21 mouse cellular contexts compared by ENCODE assay signal in genomic region chr1:71672346-71672745, GRCm38 (mm10).
"Had no signal": no experiment of that assay in that cellular context is flagged by ENCODE, and none has a peak within 500 bp of the region (broad histone marks: within the 10 kb centered on the region; RNA-seq: fewer than 3 reads in every experiment).

No protein-coding gene starts in this region.

- ATAC-seq: hindbrain, embryonic 16.5 days; inflammation-experienced regulatory T-cells, adult 6 months; intestine, embryonic 15.5 days; intestine, postnatal 0 days; liver, postnatal 0 days had no signal

- DNase-seq: gastrocnemius, postnatal 14 days; gastrocnemius, postnatal 36 days; kidney, adult 18-20 months; kidney, adult 8-10 months; kidney, postnatal 10 days; kidney, postnatal 25 days; layer of hippocampus, adult 9-11 months; layer of hippocampus, postnatal 36 days; left cerebral cortex, postnatal 4 days; liver, embryonic 13.5 days; liver, postnatal 0 days had no signal

- H3K4me1 ChIP-seq: heart, embryonic 12.5 days; intestine, embryonic 15.5 days; liver, embryonic 13.5 days; liver, embryonic 15.5 days had no signal

- H3K27me3 ChIP-seq: heart, embryonic 12.5 days; intestine, embryonic 15.5 days; limb, embryonic 13.5 days; limb, embryonic 15.5 days; liver, embryonic 13.5 days; liver, embryonic 15.5 days had no signal

- H3K27ac ChIP-seq: heart, embryonic 10.5 days; hindbrain, embryonic 14.5 days; intestine, embryonic 15.5 days; limb, embryonic 13.5 days; limb, embryonic 15.5 days; liver, embryonic 13.5 days; liver, embryonic 15.5 days had no signal

- H3K9ac ChIP-seq: heart, embryonic 12.5 days; hindbrain, embryonic 14.5 days; intestine, embryonic 15.5 days; limb, embryonic 13.5 days; limb, embryonic 15.5 days; liver, embryonic 13.5 days; liver, embryonic 15.5 days; liver, postnatal 0 days had no signal

- H3K36me3 ChIP-seq: heart, embryonic 10.5 days; heart, embryonic 12.5 days; intestine, embryonic 15.5 days; limb, embryonic 13.5 days; limb, embryonic 15.5 days; liver, embryonic 13.5 days; liver, embryonic 15.5 days had no signal

- H3K4me3 ChIP-seq: heart, embryonic 10.5 days; heart, embryonic 12.5 days; intestine, embryonic 15.5 days; limb, embryonic 13.5 days; limb, embryonic 15.5 days; liver, embryonic 13.5 days; liver, embryonic 15.5 days had no signal

- H3K9me3 ChIP-seq: heart, embryonic 10.5 days; intestine, embryonic 15.5 days; limb, embryonic 15.5 days; liver, embryonic 13.5 days; liver, embryonic 15.5 days had no signal
